Mouse (Mus musculus) spleen, embryonic (tissue): ENCODE measurements around the gene Cox4i2.

Experiments used
- CTCF ChIA-PET: fragments of 350-600 bp; sonication (Branson Sonifier 250); formaldehyde crosslinking; loops from one replicate; lab custom pipeline; 2022; lab: Charles Lee

Gene Cox4i2

DNA sequence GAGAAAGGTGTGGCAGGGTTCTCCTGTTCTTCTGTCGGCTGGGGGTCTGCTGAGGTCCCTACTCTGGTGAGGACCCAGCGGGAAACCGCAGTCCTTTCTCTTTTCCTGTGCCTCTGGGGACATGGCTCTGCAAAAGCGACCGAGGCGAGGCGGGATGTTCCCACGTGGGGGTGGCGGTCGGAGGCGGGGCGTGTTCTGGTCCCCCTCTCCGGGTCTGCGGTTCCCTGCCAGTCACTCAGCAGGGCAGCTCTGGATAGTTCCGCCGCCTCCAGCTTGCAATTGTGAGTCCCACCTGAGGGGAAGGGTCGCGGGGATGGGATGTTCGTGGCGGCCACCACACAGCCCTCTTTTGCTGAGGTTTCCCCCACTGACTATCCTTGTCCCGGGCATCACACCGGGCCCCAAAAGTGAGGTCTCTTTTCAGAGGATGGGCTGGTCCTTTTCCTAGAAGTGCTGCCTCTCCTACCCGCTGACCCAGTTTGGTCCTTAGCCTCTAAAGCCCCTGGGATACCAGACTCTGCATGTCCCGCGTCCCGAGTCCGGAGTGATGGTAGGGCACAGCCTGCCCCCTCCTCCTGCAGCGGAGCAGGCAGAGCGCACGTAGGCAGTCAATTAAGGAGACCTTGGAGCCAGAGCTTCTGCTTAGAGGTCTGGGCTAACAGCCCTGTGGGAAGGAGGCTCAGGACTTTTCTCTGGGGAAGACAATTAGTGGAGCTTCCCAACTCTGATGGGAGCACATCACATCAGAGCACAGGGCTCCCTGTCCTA, at the start of gene Cox4i2:
Gene Cox4i2, plus strand, starts transcription at position 230 of the 768 bp plus-strand sequence.
- CTCF ChIA-PET: no interaction called here

DNA sequence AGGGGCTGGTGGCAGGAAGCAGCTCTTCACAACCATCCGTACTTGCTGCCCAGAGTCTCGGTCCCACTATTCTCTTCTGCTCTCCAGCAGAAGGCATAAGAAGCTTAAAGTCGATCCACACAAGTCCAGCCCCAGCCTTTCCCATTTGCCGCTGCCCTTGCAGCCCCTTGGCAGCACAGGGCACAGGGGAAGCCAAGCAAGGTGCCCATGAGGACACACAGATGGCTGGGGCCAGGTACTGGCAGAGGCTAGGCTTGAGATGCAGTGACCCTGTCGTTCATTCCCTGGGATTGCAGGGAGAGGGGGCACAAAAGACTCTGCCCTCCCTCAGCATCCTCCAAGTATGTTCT, 49.7 kb upstream of the Cox4i2 start:
- CTCF ChIA-PET: no interaction called here

DNA sequence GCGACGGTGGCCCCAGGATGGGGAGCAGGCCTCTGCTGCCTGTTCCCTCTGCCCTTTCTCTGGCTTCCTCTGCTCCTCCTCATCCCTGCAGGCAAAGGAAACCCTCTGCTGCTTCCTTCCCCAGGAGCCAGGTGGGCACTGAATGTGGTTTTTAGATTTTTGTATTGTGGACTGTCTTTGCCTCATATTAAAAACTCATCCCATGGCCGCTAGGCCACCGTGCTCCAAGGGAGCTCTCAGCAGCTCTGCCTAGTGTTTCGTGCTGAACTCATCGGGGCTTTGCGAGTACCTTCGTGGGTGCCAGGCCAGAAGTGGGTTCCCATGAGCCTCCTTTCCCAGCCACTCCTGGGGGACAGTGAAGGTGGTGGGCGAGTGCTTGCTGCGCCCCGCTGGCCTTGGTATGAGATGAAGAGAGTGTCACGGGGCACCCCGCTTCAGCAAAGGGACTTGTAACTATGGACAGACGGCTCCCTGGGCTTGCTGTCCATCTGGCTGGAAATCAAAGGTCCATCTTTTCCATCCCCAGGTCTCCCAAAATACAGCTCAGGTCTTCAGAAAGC, 49.1 kb upstream of the Cox4i2 start:
- CTCF ChIA-PET: no interaction called here

DNA sequence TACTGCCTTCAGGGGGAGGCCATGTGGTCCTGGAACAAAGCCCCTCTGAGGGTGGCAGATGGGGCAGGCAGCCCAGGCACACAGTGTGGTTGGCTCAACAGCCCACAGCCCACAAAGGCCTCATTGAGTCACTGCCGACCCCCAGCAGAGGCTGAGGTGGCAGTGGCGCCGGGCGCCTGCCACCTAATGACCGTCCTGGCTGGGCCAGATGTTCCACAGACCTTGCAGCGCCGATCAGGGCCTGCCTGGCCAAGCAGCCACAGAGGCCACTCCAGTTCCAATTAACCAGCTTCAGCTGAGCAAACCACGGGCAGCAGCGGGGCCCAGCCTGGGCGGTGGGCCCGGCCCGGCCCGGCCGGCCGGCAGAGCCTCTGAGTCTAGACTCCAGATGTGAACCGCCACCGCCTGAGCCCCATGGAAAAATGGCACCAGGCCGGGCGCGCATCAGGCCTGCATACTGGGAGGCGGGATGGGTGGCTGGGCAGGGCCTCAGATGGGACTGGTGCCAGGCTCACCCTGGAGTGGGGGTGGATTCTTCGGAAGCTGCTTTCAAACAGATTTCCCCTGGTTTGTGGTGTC, 47.9 kb upstream of the Cox4i2 start:
- CTCF ChIA-PET: no interaction called here

DNA sequence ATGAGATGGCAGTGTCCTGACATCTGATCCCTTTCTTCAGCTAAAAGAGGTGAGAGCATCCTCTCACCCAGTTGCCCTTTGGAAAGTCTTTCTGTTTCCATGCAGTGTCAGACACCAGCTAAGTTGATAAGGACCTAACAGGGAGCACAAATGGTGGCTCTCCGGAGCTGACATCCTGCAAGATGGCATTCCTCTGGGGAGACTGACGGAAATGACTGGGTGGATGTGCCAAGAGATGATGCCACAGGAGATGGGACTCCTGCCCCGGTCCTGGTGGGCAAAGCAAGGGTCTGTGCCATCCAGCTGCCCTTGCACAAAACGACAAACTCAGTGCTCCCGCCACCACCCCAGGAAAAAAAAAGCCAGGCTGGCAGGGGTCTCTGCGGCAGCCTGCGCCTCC, 46.8 kb upstream of the Cox4i2 start:
- CTCF ChIA-PET: interaction anchor here (0.6 kb wide), 1 partner anchor 12 kb away, joined by 3 read pairs; no protein-coding TSS in a partner anchor

DNA sequence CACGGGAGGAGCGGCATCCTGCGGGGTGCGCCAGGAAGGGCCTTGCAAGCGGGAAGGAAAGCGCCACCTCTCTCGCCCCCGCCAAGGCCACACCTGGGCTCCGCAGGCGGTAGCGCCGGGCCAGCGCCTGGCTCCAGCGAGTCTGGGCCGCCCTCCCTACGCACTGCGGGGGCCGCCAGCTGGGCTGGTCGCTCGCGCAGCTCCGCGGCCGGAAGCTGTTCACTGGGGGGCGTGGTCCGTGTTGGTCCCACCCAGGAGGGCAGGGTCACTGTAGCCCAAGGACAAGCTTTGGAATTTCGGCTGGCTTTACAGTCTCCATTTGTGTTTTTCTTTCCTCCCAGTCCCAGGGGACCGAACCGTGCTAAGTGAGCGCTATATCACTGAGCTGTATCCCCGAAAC, 46.3 kb upstream of the Cox4i2 start:
- CTCF ChIA-PET: no interaction called here

DNA sequence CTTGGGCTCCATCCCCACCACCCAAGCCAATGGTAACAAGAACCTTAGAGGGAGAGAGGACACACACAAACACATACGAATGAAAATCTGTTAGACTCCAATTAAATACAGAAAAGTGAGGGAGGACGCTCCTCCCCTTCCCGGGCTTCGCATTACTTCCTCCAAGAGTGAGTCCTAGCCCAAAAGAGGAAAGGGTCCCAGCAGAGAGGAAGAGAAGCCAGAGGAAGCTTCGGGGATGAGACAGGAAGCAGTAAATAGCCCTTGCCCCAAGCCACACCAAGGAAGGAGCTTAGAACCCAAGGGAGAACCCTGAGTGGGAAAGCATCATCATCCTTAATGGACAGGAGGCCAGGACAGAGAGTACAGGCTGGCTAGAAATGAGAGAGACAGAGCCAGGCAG, 44.9 kb upstream of the Cox4i2 start:
- CTCF ChIA-PET: no interaction called here

DNA sequence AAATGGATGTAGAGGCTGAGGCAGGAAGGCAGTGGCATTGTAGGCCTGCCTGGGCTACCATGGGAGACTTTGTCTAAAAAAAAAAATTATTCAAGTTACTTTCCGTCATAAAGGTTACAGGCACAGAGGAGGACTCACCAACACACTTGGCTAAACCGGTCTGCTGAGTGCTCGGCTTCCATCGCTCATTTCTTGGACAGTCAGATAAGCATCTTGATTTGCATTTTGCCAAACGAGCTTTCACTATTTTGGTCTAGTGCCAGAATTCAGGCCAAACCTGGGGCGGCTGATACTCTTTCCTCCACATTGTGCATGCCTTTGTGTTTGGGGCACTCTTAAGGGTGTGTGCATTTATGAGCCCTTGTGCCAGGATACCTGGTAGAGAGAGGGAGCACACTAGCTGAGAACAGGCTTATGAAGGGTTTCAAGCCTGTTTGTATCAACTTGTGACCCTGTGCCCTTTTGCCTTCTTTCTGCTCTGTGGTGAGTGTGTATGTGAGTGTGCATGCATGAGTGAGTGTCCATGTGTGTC, 37.7 kb upstream of the Cox4i2 start:
- CTCF ChIA-PET: no interaction called here

DNA sequence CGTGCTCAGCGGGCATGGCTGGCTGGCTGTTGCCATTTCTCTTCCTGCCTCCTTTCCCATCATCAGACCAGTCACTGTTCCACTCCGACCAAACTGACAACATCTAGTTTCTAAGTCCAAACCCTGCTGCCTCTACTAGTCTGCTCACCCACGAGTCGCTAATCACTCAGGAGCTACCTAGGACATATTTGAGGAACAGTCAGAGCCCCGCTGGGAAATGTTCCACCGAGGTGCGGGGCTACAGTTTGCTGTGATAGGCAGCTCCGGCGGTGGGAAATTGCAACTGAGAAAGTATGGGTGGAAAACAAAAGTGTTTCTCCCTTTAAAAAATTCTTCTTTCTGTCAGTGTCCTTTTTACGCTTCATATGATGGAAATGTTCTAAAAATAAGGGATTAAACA, 36.3 kb upstream of the Cox4i2 start:
- CTCF ChIA-PET: no interaction called here

DNA sequence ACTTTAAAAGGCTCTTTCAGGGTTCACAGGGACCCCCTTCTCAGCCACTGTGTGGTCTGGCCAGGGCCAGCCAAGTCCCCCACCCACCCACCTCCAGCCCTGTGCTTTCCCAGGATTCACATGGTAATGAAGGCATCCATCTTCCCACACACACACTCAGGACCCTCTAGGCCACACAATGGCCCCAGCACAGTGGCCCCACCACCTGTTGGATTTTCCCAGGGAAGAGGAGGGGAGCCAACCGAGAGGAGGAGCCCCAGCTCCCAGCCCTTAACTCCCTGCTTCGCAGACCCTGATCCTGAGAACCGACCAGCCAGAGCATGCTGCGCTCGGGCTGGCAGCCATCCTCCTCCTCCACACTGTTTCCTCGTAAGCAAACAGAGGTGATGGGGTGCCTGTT, 35.9 kb upstream of the Cox4i2 start:
- CTCF ChIA-PET: no interaction called here

DNA sequence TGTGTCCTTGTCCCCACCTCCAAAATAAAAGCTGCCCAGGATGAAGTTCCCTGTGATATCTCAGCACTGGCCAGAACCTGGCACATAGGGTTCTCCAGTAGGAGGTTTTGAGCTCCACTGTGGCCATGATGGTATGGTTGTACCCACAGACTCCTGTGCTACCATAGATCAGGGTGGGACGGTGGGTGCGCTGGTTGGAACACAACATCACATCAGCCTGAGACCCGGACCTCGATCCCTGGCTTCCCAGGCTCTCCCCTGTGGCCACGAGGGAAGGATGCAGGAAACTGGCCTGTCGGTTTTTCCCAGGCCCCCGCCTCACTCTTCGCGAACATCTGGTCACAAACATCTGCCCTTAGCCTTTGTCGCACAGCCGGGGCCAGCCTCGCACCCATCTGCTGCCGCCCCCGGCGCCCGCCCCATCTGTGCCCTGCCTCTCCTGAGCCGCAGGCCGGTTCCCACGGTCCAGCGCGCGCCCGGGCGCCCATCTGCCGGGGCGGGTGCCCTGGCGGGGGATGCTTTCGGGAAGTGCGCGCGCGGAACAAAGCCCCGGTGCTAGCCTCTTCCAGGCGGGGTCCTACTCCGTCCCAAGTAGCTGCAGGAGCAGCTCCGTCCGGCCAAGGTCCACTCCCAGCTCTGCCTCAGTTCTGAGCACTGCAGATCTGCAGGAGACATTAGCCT, 30.2 kb upstream of the Cox4i2 start:
- CTCF ChIA-PET: no interaction called here

DNA sequence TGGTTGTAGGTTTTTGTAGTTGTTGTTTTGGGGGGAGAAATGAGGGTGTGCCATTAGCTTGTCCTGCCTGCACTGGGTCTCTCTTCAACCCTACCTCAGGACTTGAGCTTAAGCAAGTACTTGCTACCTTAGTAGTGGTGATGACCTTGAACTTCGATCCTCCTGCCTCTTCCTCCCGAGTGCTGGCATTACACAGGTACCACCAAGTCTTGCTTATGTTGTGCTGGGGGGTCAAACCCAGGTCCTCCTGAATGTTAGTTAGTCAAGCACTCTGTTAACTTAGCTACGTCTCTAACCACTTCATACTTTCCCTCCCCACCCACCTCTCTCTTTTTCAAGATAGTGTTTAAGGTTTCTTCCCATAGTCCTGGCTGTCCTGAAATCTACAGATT, 29.6 kb upstream of the Cox4i2 start:
- CTCF ChIA-PET: no interaction called here

DNA sequence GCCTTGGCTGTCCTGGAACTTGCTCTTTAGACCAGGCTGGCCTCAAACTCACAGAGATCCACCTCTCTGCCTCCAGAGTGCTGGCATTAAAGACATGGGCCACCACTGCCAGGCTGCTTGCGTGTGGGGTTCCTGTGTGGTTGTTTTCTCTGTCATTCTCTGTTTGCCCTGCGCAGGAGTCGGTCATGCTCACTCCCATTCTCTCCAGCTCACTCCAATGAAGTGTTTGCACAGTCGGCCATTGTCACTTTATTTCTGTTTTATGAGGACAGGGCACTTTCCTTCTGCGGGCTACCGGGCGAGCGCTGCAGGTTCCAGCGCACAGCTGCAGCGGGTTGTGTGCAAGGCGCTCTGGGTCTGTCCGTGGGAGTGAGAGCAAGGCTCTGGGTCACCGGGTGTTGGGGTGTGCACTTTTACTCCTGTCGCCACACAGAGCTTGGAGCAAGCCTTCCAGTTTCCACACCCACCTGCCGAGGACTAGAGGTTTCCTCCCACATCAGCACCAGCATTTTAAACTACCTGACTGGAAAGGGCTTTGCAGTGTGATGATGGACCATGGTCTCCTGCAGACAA, 28.7 kb upstream of the Cox4i2 start:
- CTCF ChIA-PET: no interaction called here

DNA sequence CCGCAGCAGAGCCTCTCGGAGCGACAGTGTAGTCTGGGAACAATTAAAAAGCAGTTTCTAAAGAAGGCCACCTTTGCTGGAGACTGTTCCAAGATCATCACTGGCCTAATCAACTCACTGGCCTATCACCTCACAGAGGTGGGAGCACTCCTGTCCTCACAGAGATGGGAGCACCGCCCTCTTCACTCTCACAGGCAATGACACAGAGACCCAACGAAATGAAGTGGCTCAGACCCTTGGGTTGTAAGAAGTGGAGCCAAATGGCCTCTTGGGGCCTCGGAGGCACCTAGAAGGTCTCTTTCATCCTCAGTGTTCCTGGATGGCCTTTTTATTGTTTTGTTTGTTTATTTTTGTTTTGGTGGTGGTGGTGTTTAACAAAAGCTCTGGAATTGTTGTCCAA, 27.8 kb upstream of the Cox4i2 start:
- CTCF ChIA-PET: no interaction called here

DNA sequence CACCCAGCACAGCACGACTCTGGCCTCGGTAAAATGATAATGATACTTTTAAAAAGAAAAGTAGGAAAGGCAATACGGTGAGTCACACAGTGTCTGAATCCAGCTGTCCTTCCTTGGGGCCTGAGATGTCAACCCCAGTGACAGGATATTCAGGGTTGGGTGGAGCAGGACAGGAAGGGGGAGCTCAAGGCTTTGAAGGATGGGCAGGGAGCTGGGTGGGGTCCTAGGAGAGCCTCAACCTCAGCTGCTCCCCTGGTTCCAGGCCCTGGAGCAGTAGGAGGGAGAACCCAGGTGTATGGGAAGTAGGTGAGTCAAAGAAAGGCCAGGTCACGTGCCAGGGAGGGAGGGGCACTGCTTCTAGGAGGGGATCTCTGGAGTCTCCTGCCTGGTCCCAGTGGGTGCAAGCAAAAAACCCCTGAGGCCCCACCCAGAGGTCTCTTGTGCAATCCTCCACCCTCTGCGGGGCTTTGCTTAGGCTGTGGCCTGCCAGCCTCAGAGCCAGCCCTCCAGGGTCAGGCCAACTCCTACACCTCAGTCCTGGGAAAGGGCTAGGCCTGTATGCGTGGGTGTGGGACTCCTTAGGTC, 27.1 kb upstream of the Cox4i2 start:
- CTCF ChIA-PET: no interaction called here

DNA sequence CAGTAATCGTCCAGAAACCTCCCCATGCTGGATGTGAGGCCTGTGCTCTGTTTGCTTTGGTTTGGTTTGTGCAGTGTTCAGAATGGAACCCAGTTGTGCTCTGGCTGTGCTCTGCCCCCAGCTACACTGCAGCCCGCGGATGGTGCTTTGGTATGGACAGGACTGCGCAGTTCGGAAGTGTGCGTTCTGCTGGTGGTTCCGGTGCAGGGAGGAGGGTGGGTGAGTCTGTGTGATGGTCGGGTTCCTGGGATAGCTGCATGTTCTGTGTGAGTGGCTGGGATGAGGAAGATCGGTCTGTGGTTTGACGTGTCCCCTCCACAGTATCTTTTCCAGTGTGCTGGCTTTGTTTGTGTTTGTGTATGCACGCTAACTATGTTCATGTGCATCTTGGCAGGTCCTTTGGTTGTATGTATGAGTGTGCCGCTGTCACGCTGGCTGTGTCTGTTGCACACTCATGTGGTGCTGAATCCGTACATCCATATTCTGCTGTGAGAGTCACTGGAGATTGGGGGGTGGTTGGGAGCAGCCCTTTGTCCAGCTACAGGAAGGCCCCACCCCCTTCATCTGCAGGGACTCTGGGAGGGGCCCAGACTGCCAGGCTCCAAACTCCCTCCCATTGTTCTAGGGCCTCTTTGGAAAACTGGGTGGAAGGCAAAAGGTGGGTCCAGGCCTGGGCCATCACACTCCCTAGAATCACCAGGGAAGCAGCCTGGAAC, 26.0 kb upstream of the Cox4i2 start:
- CTCF ChIA-PET: no interaction called here

DNA sequence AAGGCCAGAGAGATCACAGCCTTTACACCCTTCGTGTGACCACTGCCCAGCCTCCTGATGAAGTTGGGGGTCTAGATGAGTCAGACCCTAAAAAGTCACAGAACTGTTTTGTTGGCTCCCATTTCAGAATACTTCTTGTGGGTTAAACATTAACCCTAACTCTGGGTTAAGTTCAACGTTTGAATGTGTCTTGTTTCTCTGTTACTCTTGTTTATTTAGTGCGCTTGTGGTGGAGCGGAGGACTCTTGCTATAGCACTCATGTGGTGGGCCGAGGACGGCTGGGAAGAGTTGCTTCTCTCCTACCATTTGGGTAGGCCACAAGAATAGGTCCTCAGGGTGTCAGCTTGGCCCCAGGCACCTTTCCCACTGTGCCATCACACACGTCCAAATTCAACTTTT, 25.4 kb upstream of the Cox4i2 start:
- CTCF ChIA-PET: no interaction called here

DNA sequence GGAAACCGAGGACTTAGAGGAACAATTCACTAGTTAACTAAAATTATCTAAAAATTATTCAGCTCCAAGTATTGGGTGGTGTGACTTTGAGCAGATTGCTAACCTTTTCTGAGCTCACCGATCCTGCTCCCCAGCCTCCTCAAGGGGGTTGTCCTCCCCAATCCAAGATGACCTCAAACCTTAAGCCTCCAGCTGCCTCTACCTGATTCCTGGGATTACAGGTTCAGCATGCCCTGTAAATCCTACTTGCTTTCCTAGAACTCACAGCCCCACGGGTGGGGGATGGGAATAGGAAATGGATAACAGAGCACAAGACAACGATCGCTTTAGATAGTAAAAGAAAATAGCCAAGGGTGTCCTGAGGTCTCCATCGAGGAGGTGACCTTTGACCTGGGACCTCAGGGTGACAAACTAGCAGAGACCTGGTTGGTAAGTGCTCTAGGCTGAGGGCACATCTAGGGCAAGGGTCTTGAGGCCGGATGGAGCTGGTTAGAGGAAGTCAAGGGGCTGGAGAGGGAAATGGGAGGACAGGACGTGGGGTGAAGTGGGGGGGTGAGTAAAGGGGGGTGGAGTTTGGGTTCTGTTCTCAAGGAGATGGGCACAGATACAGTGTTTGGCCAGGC, 24.8 kb upstream of the Cox4i2 start:
- CTCF ChIA-PET: no interaction called here

DNA sequence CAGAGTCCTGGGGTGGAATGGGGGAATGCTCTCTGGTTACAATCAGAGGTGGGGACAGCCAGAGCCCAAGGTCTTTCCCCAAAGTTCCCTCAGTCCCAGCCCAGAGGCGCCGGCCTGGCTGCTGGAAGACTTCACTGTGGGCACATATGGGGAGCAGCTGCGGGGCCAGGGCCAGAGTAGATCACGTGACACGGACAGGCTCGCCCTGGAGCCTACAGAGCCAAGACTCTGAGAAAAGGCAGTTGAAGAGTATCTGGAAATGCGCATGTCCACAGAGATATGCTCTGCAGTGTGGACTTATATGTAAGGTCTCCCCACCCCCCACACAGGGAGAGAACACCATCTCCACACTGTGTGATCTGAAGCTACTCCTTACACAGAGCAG, 24.3 kb upstream of the Cox4i2 start:
- CTCF ChIA-PET: no interaction called here

DNA sequence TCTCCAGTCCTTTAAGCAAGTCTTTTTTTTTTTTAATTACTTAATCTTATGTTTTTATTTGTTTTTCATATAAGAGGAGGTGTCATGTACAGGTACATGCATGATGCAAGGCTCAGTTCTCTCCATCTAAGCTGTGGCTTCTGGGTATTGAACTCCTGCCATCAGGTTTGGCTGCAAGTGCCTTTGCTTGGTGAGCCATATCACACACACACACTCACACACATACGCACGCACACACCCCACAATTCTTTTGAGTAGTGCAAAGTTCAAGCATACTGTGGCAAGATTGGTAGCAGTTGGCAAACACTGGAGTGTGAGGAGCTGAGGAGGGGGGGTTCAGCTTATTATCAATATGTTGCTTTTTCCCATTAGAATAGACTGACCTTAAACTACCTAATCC, 20.8 kb upstream of the Cox4i2 start:
- CTCF ChIA-PET: interaction anchor here (0.7 kb wide), 1 partner anchor 96 kb away, joined by 8 read pairs; no protein-coding TSS in a partner anchor

DNA sequence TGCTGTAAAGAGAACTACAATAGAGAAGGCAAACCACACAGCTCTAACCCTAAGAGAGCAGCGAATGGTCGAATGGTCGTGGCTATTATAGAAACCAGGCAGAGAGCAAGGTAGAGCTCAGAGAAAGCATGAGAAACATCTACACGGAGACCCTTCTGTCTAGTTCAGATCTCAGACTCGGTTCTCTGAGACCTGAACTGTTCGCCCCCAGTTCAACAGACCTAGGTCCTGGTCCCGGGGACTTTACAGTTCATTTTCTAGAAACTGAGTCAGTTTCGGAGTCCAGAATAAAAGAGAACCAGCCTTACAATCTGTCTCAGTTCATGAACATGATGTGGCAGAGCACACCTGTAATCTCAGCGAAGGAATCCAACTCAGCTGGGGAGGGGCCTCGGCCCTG, 19.5 kb upstream of the Cox4i2 start:
- CTCF ChIA-PET: no interaction called here
